Comparison of ENCODE assay signal across 8 mouse cellular contexts in the genomic region with DNA sequence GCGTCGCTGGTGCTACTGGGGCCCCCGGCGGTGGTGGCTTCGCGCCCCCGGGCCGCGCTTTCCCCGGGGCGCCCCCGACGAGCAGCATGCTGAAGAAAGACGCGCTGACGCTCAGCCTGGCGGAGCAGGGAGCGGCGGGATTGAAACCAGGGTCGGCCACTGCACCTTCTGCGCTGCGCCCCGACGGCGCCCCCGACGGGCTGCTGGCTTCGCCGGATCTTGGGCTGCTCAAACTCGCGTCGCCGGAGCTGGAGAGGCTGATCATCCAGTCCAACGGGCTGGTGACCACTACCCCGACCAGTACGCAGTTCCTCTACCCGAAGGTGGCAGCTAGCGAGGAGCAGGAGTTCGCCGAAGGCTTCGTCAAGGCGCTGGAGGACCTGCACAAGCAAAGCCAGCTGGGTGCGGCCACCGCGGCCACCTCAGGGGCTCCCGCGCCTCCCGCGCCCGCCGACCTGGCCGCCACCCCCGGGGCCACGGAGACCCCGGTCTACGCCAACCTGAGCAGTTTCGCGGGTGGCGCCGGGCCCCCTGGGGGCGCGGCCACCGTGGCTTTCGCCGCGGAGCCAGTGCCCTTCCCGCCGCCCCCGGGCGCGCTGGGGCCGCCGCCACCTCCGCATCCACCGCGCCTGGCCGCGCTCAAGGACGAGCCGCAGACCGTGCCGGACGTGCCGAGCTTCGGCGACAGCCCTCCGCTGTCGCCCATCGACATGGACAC. TPM values are rescaled to one million over a fixed set of nuclear protein-coding genes. Genes with fewer than 3 reads are reported as not detected.
DNase-seq lines count a peak whose midpoint lies in the region; ATAC-seq and TF ChIP-seq lines count a peak whose summit lies in the region.

No protein-coding gene starts in this region.

- no peaks in the 10 kb centered on the region for H3K27me3 ChIP-seq in lung, embryonic 16.5 days (ENCODE audit: control insufficient read depth, insufficient read depth, low read depth, low read length)
- H3K27me3 ChIP-seq in forebrain, embryonic 15.5 days: no peaks in the 10 kb centered on the region
- H3K27me3 ChIP-seq in intestine, embryonic 15.5 days (replicated peaks): no peaks in the 10 kb centered on the region
- no peaks in the 10 kb centered on the region for H3K27me3 ChIP-seq in liver, embryonic 14.5 days (ENCODE audit: control insufficient read depth, insufficient read depth, low read length)
- no peaks in the 10 kb centered on the region for H3K27me3 ChIP-seq in small intestine, adult 2 months (ENCODE audit: control insufficient read depth, insufficient read depth, low read length)

- peak; percentile 6; the same call in 1 of the 2 replicates for ATAC-seq in lung, embryonic 16.5 days (ENCODE audit: low read depth)
- ATAC-seq in forebrain, embryonic 15.5 days (replicated peaks): peak; percentile 2
- no peak for ATAC-seq in intestine, embryonic 15.5 days
- peak; percentile 28 for ATAC-seq in liver, embryonic 14.5 days (ENCODE audit: insufficient read depth)

- H3K4me2 ChIP-seq in lung, embryonic 16.5 days (ENCODE audit: low read depth, low read length): peak overlapping the region; percentile 82
- peak overlapping the region; percentile 69 for H3K4me2 ChIP-seq in forebrain, embryonic 15.5 days (replicated peaks)
- peak overlapping the region; percentile 70 for H3K4me2 ChIP-seq in intestine, embryonic 15.5 days (replicated peaks)
- peak overlapping the region; percentile 70 for H3K4me2 ChIP-seq in liver, embryonic 14.5 days (ENCODE audit: low read depth)

- H3K36me3 ChIP-seq in lung, embryonic 16.5 days (ENCODE audit: control insufficient read depth, insufficient read depth, low read length): peaks cover 6% of the 10 kb centered on the region; the same call in 1 of the 2 replicates
- peaks cover 3% of the 10 kb centered on the region; the same call in 1 of the 2 replicates for H3K36me3 ChIP-seq in forebrain, embryonic 15.5 days
- 0 out of 2 replicates have a peak, but pooled peaks cover 7% of the 10 kb centered on the region for H3K36me3 ChIP-seq in intestine, embryonic 15.5 days
- no peaks in the 10 kb centered on the region for H3K36me3 ChIP-seq in liver, embryonic 14.5 days (replicated peaks; ENCODE audit: control insufficient read depth, insufficient read depth, low read depth)
- H3K36me3 ChIP-seq in small intestine, adult 2 months (ENCODE audit: control insufficient read depth, insufficient read depth, low read length): peaks cover 9% of the 10 kb centered on the region

- TF ChIP-seq EP300 in liver, embryonic 14.5 days (IDR thresholded peaks at IDR 0.05; ENCODE audit: low read depth): no peak

- H3K9me3 ChIP-seq in lung, embryonic 16.5 days (ENCODE audit: control insufficient read depth, low read length): no peaks in the 10 kb centered on the region
- H3K9me3 ChIP-seq in forebrain, embryonic 15.5 days: no peaks in the 10 kb centered on the region
- no peaks in the 10 kb centered on the region for H3K9me3 ChIP-seq in intestine, embryonic 15.5 days
- H3K9me3 ChIP-seq in liver, embryonic 14.5 days (ENCODE audit: control insufficient read depth, low read length): no peaks in the 10 kb centered on the region

- no peak for TF ChIP-seq CTCF in bone marrow macrophage, adult 2 months (IDR thresholded peaks at IDR 0.05; ENCODE audit: low read depth, low read length)
- peak; percentile 33 for TF ChIP-seq CTCF in liver, embryonic 14.5 days (IDR thresholded peaks at IDR 0.05; ENCODE audit: low read depth)
- no peak for TF ChIP-seq CTCF in small intestine, adult 2 months (IDR thresholded peaks at IDR 0.05; ENCODE audit: extremely low read depth, insufficient read length, insufficient replicate concordance, low read depth, low read length)

- under 1% methylated on average over 66 of the region's 89 CpGs for WGBS in lung, embryonic 16.5 days
- WGBS in forebrain, embryonic 15.5 days: under 1% methylated on average over 88 of the region's 89 CpGs
- WGBS in intestine, embryonic 15.5 days: 0% methylated on average over 89 of the region's 89 CpGs
- WGBS in liver, embryonic 14.5 days (ENCODE audit: insufficient replicate concordance): under 1% methylated on average over 89 of the region's 89 CpGs
- under 1% methylated on average over 89 of the region's 89 CpGs for WGBS in small intestine, adult 2 months

- peak overlapping the region; percentile 99 for H3K9ac ChIP-seq in lung, embryonic 16.5 days (ENCODE audit: low read length)
- peak overlapping the region; percentile 100 for H3K9ac ChIP-seq in forebrain, embryonic 15.5 days (replicated peaks)
- H3K9ac ChIP-seq in intestine, embryonic 15.5 days: peak overlapping the region; percentile 97
- peak overlapping the region; percentile 87 for H3K9ac ChIP-seq in liver, embryonic 14.5 days (replicated peaks)

- DNase-seq in lung, postnatal 36 days: no peak
- peak in 1 of 3 experiments; percentile 56 for DNase-seq in liver, embryonic 14.5 days (ENCODE audit: low read depth in 3 of 3, low spot score in 3 of 3)
- no peak for DNase-seq in T-cell, adult 2 months (ENCODE audit: low spot score)

- peaks cover 46% of the 10 kb centered on the region for H3K4me1 ChIP-seq in lung, embryonic 16.5 days (replicated peaks; ENCODE audit: control insufficient read depth, insufficient read depth, low read length)
- peaks cover 32% of the 10 kb centered on the region for H3K4me1 ChIP-seq in bone marrow macrophage, adult 2 months (ENCODE audit: control insufficient read depth, insufficient read depth, low read length)
- peaks cover 65% of the 10 kb centered on the region for H3K4me1 ChIP-seq in forebrain, embryonic 15.5 days
- H3K4me1 ChIP-seq in intestine, embryonic 15.5 days (replicated peaks): peaks cover 45% of the 10 kb centered on the region
- peaks cover 30 to 32% of the 10 kb centered on the region in 2 experiments for H3K4me1 ChIP-seq in liver, embryonic 14.5 days (replicated peaks; ENCODE audit: control insufficient read depth in 2 of 2, insufficient read depth in 2 of 2, low read length in 1 of 2)
- H3K4me1 ChIP-seq in small intestine, adult 2 months (ENCODE audit: control insufficient read depth, insufficient read depth, insufficient read length, low read length): peaks cover 39% of the 10 kb centered on the region

- H3K4me3 ChIP-seq in lung, embryonic 16.5 days (ENCODE audit: low read length): peak overlapping the region; percentile 95
- H3K4me3 ChIP-seq in bone marrow macrophage, adult 2 months (ENCODE audit: insufficient read depth, low read length): peak overlapping the region; percentile 99
- peak overlapping the region; percentile 95 for H3K4me3 ChIP-seq in forebrain, embryonic 15.5 days
- H3K4me3 ChIP-seq in intestine, embryonic 15.5 days (replicated peaks): peak overlapping the region; percentile 86
- H3K4me3 ChIP-seq in liver, embryonic 14.5 days (ENCODE audit: insufficient read depth in 1 of 2, low read depth in 2 of 2, low read length in 2 of 2): peak overlapping the region; percentile 75 to 84
- peak overlapping the region; percentile 80 for H3K4me3 ChIP-seq in small intestine, adult 2 months (ENCODE audit: low read depth, low read length)

- peak overlapping the region; percentile 97 for H3K27ac ChIP-seq in lung, embryonic 16.5 days (ENCODE audit: low read length)
- H3K27ac ChIP-seq in bone marrow macrophage, adult 2 months (ENCODE audit: insufficient read depth, low read depth, low read length): peak overlapping the region; percentile 97
- peak overlapping the region; percentile 98 for H3K27ac ChIP-seq in forebrain, embryonic 15.5 days (replicated peaks)
- peak overlapping the region; percentile 98 for H3K27ac ChIP-seq in intestine, embryonic 15.5 days
- peak overlapping the region; percentile 91 for H3K27ac ChIP-seq in liver, embryonic 14.5 days
- H3K27ac ChIP-seq in small intestine, adult 2 months (ENCODE audit: insufficient read depth, low read depth, low read length): peak overlapping the region; percentile 98

- TF ChIP-seq POLR2A in bone marrow macrophage, adult 2 months (IDR thresholded peaks at IDR 0.05; ENCODE audit: borderline replicate concordance, low read depth, low read length): no peak
- TF ChIP-seq POLR2A in small intestine, adult 2 months (IDR thresholded peaks at IDR 0.05; ENCODE audit: low read depth, low read length): no peak

RNA-seq across cellular contexts. Expression of a gene that starts 0.5 kb away (rescaled TPM):
- 26.2 and 28.8 TPM in 2 replicates for polyA plus RNA-seq in lung, embryonic 16.5 days (2015; fragmentation: Nextera tagmentation; extraction: Ambion mirVana)
- 102 and 111 TPM in 2 replicates for polyA plus RNA-seq in bone marrow macrophage, adult 2 months (2012; ENCODE audit: insufficient read depth, insufficient read length, missing spikeins)
- 89.0 and 96.0 TPM in 2 replicates for polyA plus RNA-seq in forebrain, embryonic 15.5 days (2015; fragmentation: Nextera tagmentation; extraction: Ambion mirVana)
- 83.7 and 88.8 TPM in 2 replicates for polyA plus RNA-seq in intestine, embryonic 15.5 days (2015; fragmentation: Nextera tagmentation; extraction: Ambion mirVana)
- 28.4 and 29.4 TPM in 2 replicates for polyA plus RNA-seq in liver, embryonic 14.5 days (2012; rRNA removed)
- 20.3 and 21.8 TPM in 2 replicates for polyA plus RNA-seq in liver, embryonic 14.5 days (2014; fragmentation: Nextera tagmentation; extraction: Ambion mirVana)
- polyA plus RNA-seq in small intestine, adult 2 months (2012; rRNA removed): 419 and 1,098 TPM in 2 replicates

RNA-seq across cellular contexts. Expression of a gene that starts 4.0 kb away (rescaled TPM):
- polyA plus RNA-seq in lung, embryonic 16.5 days (2015; fragmentation: Nextera tagmentation; extraction: Ambion mirVana): not detected in 2 replicates
- not detected in 2 replicates for polyA plus RNA-seq in bone marrow macrophage, adult 2 months (2012; ENCODE audit: insufficient read depth, insufficient read length, missing spikeins)
- polyA plus RNA-seq in forebrain, embryonic 15.5 days (2015; fragmentation: Nextera tagmentation; extraction: Ambion mirVana): 0.13 and 0.14 TPM in 2 replicates
- not detected in 2 replicates for polyA plus RNA-seq in intestine, embryonic 15.5 days (2015; fragmentation: Nextera tagmentation; extraction: Ambion mirVana)
- polyA plus RNA-seq in liver, embryonic 14.5 days (2012; rRNA removed): not detected in 2 replicates
- not detected in 2 replicates for polyA plus RNA-seq in liver, embryonic 14.5 days (2014; fragmentation: Nextera tagmentation; extraction: Ambion mirVana)
- 0.03 and 0.05 TPM in 2 replicates for polyA plus RNA-seq in small intestine, adult 2 months (2012; rRNA removed)

RNA-seq across cellular contexts. Expression of a gene that starts 19.1 kb away (rescaled TPM):
- 0.26 TPM in 1 of 2 replicates, not detected in the other for polyA plus RNA-seq in lung, embryonic 16.5 days (2015; fragmentation: Nextera tagmentation; extraction: Ambion mirVana)
- not detected in 2 replicates for polyA plus RNA-seq in bone marrow macrophage, adult 2 months (2012; ENCODE audit: insufficient read depth, insufficient read length, missing spikeins)
- polyA plus RNA-seq in forebrain, embryonic 15.5 days (2015; fragmentation: Nextera tagmentation; extraction: Ambion mirVana): not detected in 2 replicates
- 2.1 and 2.5 TPM in 2 replicates for polyA plus RNA-seq in intestine, embryonic 15.5 days (2015; fragmentation: Nextera tagmentation; extraction: Ambion mirVana)
- 0.04 TPM in 1 of 2 replicates, not detected in the other for polyA plus RNA-seq in liver, embryonic 14.5 days (2012; rRNA removed)
- 0.11 TPM in 2 replicates for polyA plus RNA-seq in liver, embryonic 14.5 days (2014; fragmentation: Nextera tagmentation; extraction: Ambion mirVana)
- 42.0 and 73.6 TPM in 2 replicates for polyA plus RNA-seq in small intestine, adult 2 months (2012; rRNA removed)

RNA-seq across cellular contexts. Expression of a gene that starts 24.2 kb away (rescaled TPM):
- 0.10 and 0.19 TPM in 2 replicates for polyA plus RNA-seq in lung, embryonic 16.5 days (2015; fragmentation: Nextera tagmentation; extraction: Ambion mirVana)
- not detected in 2 replicates for polyA plus RNA-seq in bone marrow macrophage, adult 2 months (2012; ENCODE audit: insufficient read depth, insufficient read length, missing spikeins)
- polyA plus RNA-seq in forebrain, embryonic 15.5 days (2015; fragmentation: Nextera tagmentation; extraction: Ambion mirVana): 0.13 and 0.22 TPM in 2 replicates
- 0.21 and 0.53 TPM in 2 replicates for polyA plus RNA-seq in intestine, embryonic 15.5 days (2015; fragmentation: Nextera tagmentation; extraction: Ambion mirVana)
- polyA plus RNA-seq in liver, embryonic 14.5 days (2012; rRNA removed): 1.6 TPM in 2 replicates
- polyA plus RNA-seq in liver, embryonic 14.5 days (2014; fragmentation: Nextera tagmentation; extraction: Ambion mirVana): 0.34 and 0.74 TPM in 2 replicates
- 6.5 and 6.8 TPM in 2 replicates for polyA plus RNA-seq in small intestine, adult 2 months (2012; rRNA removed)

RNA-seq across cellular contexts. Expression of a gene that starts 26.2 kb away (rescaled TPM):
- 197 and 214 TPM in 2 replicates for polyA plus RNA-seq in lung, embryonic 16.5 days (2015; fragmentation: Nextera tagmentation; extraction: Ambion mirVana)
- polyA plus RNA-seq in bone marrow macrophage, adult 2 months (2012; ENCODE audit: insufficient read depth, insufficient read length, missing spikeins): 62.3 and 65.9 TPM in 2 replicates
- polyA plus RNA-seq in forebrain, embryonic 15.5 days (2015; fragmentation: Nextera tagmentation; extraction: Ambion mirVana): 211 and 228 TPM in 2 replicates
- 286 and 323 TPM in 2 replicates for polyA plus RNA-seq in intestine, embryonic 15.5 days (2015; fragmentation: Nextera tagmentation; extraction: Ambion mirVana)
- polyA plus RNA-seq in liver, embryonic 14.5 days (2012; rRNA removed): 134 and 478 TPM in 2 replicates
- polyA plus RNA-seq in liver, embryonic 14.5 days (2014; fragmentation: Nextera tagmentation; extraction: Ambion mirVana): 160 and 176 TPM in 2 replicates
- polyA plus RNA-seq in small intestine, adult 2 months (2012; rRNA removed): 109 and 152 TPM in 2 replicates

Comparison
In these comparisons a context has a peak if more than half of its experiments do, and no peak if none do; other contexts are left out.
1. RNA of a gene that starts 19.1 kb away (polyA plus RNA-seq): 42.0 to 73.6 TPM in small intestine, adult 2 months; 2.1 to 2.5 TPM in intestine, embryonic 15.5 days, not detected in bone marrow macrophage, adult 2 months, 0.04 to 0.11 TPM in liver, embryonic 14.5 days, 0.26 TPM in lung, embryonic 16.5 days and not detected in forebrain, embryonic 15.5 days; every median in the first group is over 10 times any median in the second.
2. Peak in every context shown above with its lines, with median percentiles within 50 percentile points of each other: H3K27ac ChIP-seq, H3K4me2 ChIP-seq, H3K4me3 ChIP-seq and H3K9ac ChIP-seq.